Mouse (Mus musculus) ES-Bruce4 (cell line): ENCODE measurements at regions not wholly inside any gene's neighbourhood (a gene's known extent, or its start where the extent isn't known, plus 50 kb on each side); places are given as distances from the start of the nearest gene placed in this dataset.

Experiments
- H3K27ac ChIP-seq: 2 replicates; pipeline ENCODE4 v1.5.1; 2012; ENCODE audit warnings: low read length, inconsistent platforms; ENCODE audit not compliant: insufficient read depth
- H3K27me3 ChIP-seq: 2 replicates; pipeline ENCODE4 v1.6.1; 2012; ENCODE audit warnings: mild to moderate bottlenecking, low read length, inconsistent platforms; ENCODE audit not compliant: control insufficient read depth, poor library complexity, insufficient read depth, severe bottlenecking
- H3K36me3 ChIP-seq: 2 replicates; pipeline ENCODE4 v1.6.1; 2012; ENCODE audit warnings: inconsistent platforms, mild to moderate bottlenecking, low read length, moderate library complexity; ENCODE audit not compliant: control insufficient read depth, poor library complexity, insufficient read depth, severe bottlenecking
- H3K4me1 ChIP-seq: one replicate; pipeline ENCODE4 v1.8.1; 2011; ENCODE audit warnings: low read length; ENCODE audit not compliant: control insufficient read depth, insufficient read depth
- H3K4me3 ChIP-seq: 2 replicates; pipeline ENCODE4 v1.5.1; 2011; ENCODE audit warnings: low read depth, mild to moderate bottlenecking, low read length
- H3K9ac ChIP-seq: 2 replicates; pipeline ENCODE4 v1.6.1; 2012; ENCODE audit warnings: low read depth, mild to moderate bottlenecking, inconsistent platforms; ENCODE audit not compliant: poor library complexity, severe bottlenecking
- H3K9me3 ChIP-seq: replicated peaks from 2 replicates; pipeline ENCODE4 v1.6.1; 2012; ENCODE audit warnings: mild to moderate bottlenecking, low read length, inconsistent platforms; ENCODE audit not compliant: control insufficient read depth, poor library complexity, insufficient read depth, severe bottlenecking
- EP300 ChIP-seq: IDR thresholded peaks from 2 replicates; pipeline ENCODE4 v1.6.1; 2011; ENCODE audit warnings: low read depth, low read length; ENCODE audit not compliant: insufficient read depth

- H3K4me1 ChIP-seq: no peaks in the 10 kb centered on the region
- H3K4me3 ChIP-seq: no peak overlapping the region
- no peak overlapping the region for H3K27ac ChIP-seq
- H3K9ac ChIP-seq: no peak overlapping the region
- H3K9me3 ChIP-seq: no peaks in the 10 kb centered on the region
- no peaks in the 10 kb centered on the region for H3K36me3 ChIP-seq
- no peak for TF ChIP-seq EP300
- H3K27me3 ChIP-seq: no peaks in the 10 kb centered on the region
Observed at GRCm38 (mm10) chr2:94658426-94658825, 220.5 kb upstream of the Api5 start.
